Mouse (Mus musculus) heart, adult 2 months (tissue): ENCODE data around the gene Mtg2. TPM values are rescaled to one million over a fixed set of nuclear protein-coding genes. Genes with fewer than 3 reads are reported as not detected.

Source experiments
- DNase-seq, 2 experiments: peaks; one replicate each; pipeline ENCODE4 v3.0.0; 2021
- H3K27ac ChIP-seq: fragments of 200-600 bp; 2 replicates; pipeline ENCODE4 v1.8.1; 2022
- H3K27me3 ChIP-seq: fragments of 200-500 bp; 2 replicates; pipeline ENCODE4 v1.6.1; 2012; ENCODE audit warnings: mild to moderate bottlenecking, low read length, inconsistent platforms, mixed read lengths; ENCODE audit not compliant: control insufficient read depth, insufficient read depth
- H3K36me3 ChIP-seq: fragments of 200-500 bp; 2 replicates; pipeline ENCODE4 v1.6.1; 2012; ENCODE audit warnings: low read length, inconsistent platforms; ENCODE audit not compliant: control insufficient read depth, insufficient read depth
- H3K4me1 ChIP-seq: fragments of 200-500 bp; 2 replicates; pipeline ENCODE4 v1.6.1; 2011; ENCODE audit warnings: low read length; ENCODE audit not compliant: control insufficient read depth, insufficient read depth
- H3K4me3 ChIP-seq: fragments of 200-600 bp; 2 replicates; pipeline ENCODE4 v1.8.1; 2022
- H3K79me2 ChIP-seq: fragments of 200-500 bp; replicated peaks from 2 replicates; pipeline ENCODE4 v1.6.1; 2012; ENCODE audit warnings: mild to moderate bottlenecking, inconsistent platforms, low read length, moderate library complexity, mixed read lengths; ENCODE audit not compliant: control insufficient read depth, insufficient read depth
- H3K9ac ChIP-seq: fragments of 200-500 bp; 2 replicates; pipeline ENCODE4 v1.6.1; 2012; ENCODE audit warnings: low read depth, mild to moderate bottlenecking, control low read depth, inconsistent platforms, low read length, mixed read lengths
- CTCF ChIP-seq: fragments of 200-600 bp; IDR thresholded peaks from 2 replicates; pipeline ENCODE4 v1.8.1; 2022; ENCODE audit warnings: antibody characterized with exemption, mild to moderate bottlenecking, moderate library complexity
- EP300 ChIP-seq: fragments of 200-500 bp; IDR thresholded peaks from 2 replicates; pipeline ENCODE4 v1.6.1; 2011; ENCODE audit warnings: low read depth, low read length, control low read depth; ENCODE audit not compliant: insufficient read depth
- POLR2A ChIP-seq: fragments of 200-500 bp; IDR thresholded peaks from 2 replicates; pipeline ENCODE4 v1.6.1; 2011; ENCODE audit warnings: mild to moderate bottlenecking, low read depth, low read length, control low read depth; ENCODE audit not compliant: insufficient read depth
- whole genome bisulfite sequencing: fragments of 180-500 bp; shearing (Covaris S2); methylation state at CpG from one replicate; pipeline ENCODE4 v1.1.7; 2018; 5-methylcytosine and 5-hydroxymethylcytosine counted together
- intact Hi-C: fragments of 180-260 bp; cut with DNase I; formaldehyde crosslinking; loops from one replicate; pipeline ENCODE4 v1.15.1; 2025
- polyA plus RNA-seq: library from polyadenylated mRNA; depleted of rRNA; stranded (reverse); fragments of >200 nt; gene quantifications from 2 replicates; pipeline ENCODE4 v1.2.3, GENCODE M21; 2012
- total RNA-seq, 2 experiments: library from RNA; stranded (reverse); gene quantifications; 2 replicates each; pipeline ENCODE4 v1.2.3; 2021

Gene Mtg2
- total and polyA plus RNA-seq, 3 experiments, result 23.2 to 30.8 (median 27.1) TPM

- Histone ChIP-seq H3K27me3 (no peaks in the 10 kb centered on the region), H3K4me1 (peaks cover 6% of the 10 kb centered on the region), H3K36me3 (no peaks in the 10 kb centered on the region), H3K27ac (no peak overlapping the region), H3K79me2 (peaks cover 4% of the 10 kb centered on the region), H3K9ac (no peak overlapping the region), H3K4me3 (no peak overlapping the region)
- intact Hi-C loops, result no loop called here
- DNase-seq, result no peak
- TF ChIP-seq CTCF (no peak), POLR2A (no peak), EP300 (no peak)
- WGBS, result 35% methylated on average over 6 of the region's 6 CpGs
These were observed 30.0 kb upstream of the Mtg2 start for GRCm38 (mm10) chr2:180040406-180040805.

- Histone ChIP-seq H3K79me2 (peaks cover 4% of the 10 kb centered on the region), H3K4me1 (peaks cover 6% of the 10 kb centered on the region), H3K27ac (peak overlapping the region; percentile 95), H3K4me3 (peak overlapping the region; percentile 73), H3K36me3 (no peaks in the 10 kb centered on the region), H3K27me3 (no peaks in the 10 kb centered on the region), H3K9ac (peak overlapping the region; percentile 97)
- intact Hi-C loops, result loop anchor here (1.0 kb wide), 2 partner anchors 16 to 64 kb away; no protein-coding TSS in a partner anchor
- WGBS, result under 1% methylated on average over 65 of the region's 66 CpGs
- TF ChIP-seq CTCF, result no peak
- no peak for TF ChIP-seq POLR2A
- no peak for TF ChIP-seq EP300
- DNase-seq, result peak; percentile 54 to 59
These were observed 28.7 kb upstream of the Mtg2 start for GRCm38 (mm10) chr2:180041577-180042255.

- DNase-seq, result peak; percentile 93
- H3K4me1 ChIP-seq, result peaks cover 6% of the 10 kb centered on the region
- WGBS, result under 1% methylated on average over 76 of the region's 78 CpGs
- H3K36me3 ChIP-seq, result no peaks in the 10 kb centered on the region
- TF ChIP-seq CTCF, result peak; percentile 60
- no peak for TF ChIP-seq EP300
- peak; percentile 69 for TF ChIP-seq POLR2A
- H3K79me2 ChIP-seq, result peaks cover 4% of the 10 kb centered on the region
- peak within 1 kb of the TSS; percentile 95 for H3K27ac ChIP-seq
- H3K27me3 ChIP-seq, result no peaks in the 10 kb centered on the region
- H3K9ac ChIP-seq, result peak within 1 kb of the TSS; percentile 98
- intact Hi-C loops, result loop anchor here (1.0 kb wide), 1 partner anchor 65 kb away; no protein-coding TSS in a partner anchor
- H3K4me3 ChIP-seq, result peak within 1 kb of the TSS; percentile 73
These were observed 28.0 kb upstream of the Mtg2 start, which contains the start of the genes Psma7 and Ss18l1 for GRCm38 (mm10) chr2:180042256-180042857. TSS of gene Psma7 (minus strand) at chr2:180042433. TSS of gene Ss18l1 (plus strand) at chr2:180042509.

GRCm38 (mm10) chr2:180042858-180043515, 27.4 kb upstream of the Mtg2 start:
- Histone ChIP-seq H3K79me2 (peaks cover 4% of the 10 kb centered on the region), H3K27ac (peak overlapping the region; percentile 95), H3K4me3 (peak overlapping the region; percentile 73), H3K9ac (peak overlapping the region; percentile 98), H3K4me1 (peaks cover 6% of the 10 kb centered on the region), H3K27me3 (no peaks in the 10 kb centered on the region), H3K36me3 (no peaks in the 10 kb centered on the region)
- DNase-seq, result peak in 1 of 2 experiments; percentile 63
- under 1% methylated on average over 66 of the region's 66 CpGs for WGBS
- TF ChIP-seq CTCF, result no peak
- no peak for TF ChIP-seq POLR2A
- no peak for TF ChIP-seq EP300
- intact Hi-C loops, result loop anchor here (1.0 kb wide), 1 partner anchor 66 kb away; no protein-coding TSS in a partner anchor

GRCm38 (mm10) chr2:180045283-180045682, 25.1 kb upstream of the Mtg2 start:
- WGBS, result 25% methylated on average over 4 of the region's 4 CpGs
- intact Hi-C loops, result loop anchor here (1.0 to 5.0 kb wide), 2 partner anchors 128 to 212 kb away; partner anchors contain the start of gene Rps21
- Histone ChIP-seq H3K4me1 (peaks cover 6% of the 10 kb centered on the region), H3K36me3 (no peaks in the 10 kb centered on the region), H3K79me2 (peaks cover 6% of the 10 kb centered on the region), H3K4me3 (no peak overlapping the region), H3K9ac (no peak overlapping the region), H3K27ac (no peak overlapping the region), H3K27me3 (no peaks in the 10 kb centered on the region)
- TF ChIP-seq EP300 (no peak), POLR2A (no peak), CTCF (peak; percentile 82)
- peak in 1 of 2 experiments; percentile 46 for DNase-seq
